Mouse (Mus musculus): ENCODE measurements around the gene Mpo.

GRCm38 (mm10) chr11:87747312-87747711, 46.1 kb upstream of the Mpo start:
- TF ChIP-seq CTCF (IDR thresholded peaks at IDR 0.05; ENCODE audit: control insufficient read depth, insufficient read depth, insufficient read length) (no peak), MAX (IDR thresholded peaks at IDR 0.05) (no peak)

All from C2C12 (cell line).